Mouse (Mus musculus): ENCODE results near the gene Git2. TPM values are rescaled to one million over a fixed set of nuclear protein-coding genes. Genes with fewer than 3 reads are reported as not detected.

Gene Git2
- total RNA-seq (2017): 80.9 and 86.3 TPM in 2 replicates

DNA sequence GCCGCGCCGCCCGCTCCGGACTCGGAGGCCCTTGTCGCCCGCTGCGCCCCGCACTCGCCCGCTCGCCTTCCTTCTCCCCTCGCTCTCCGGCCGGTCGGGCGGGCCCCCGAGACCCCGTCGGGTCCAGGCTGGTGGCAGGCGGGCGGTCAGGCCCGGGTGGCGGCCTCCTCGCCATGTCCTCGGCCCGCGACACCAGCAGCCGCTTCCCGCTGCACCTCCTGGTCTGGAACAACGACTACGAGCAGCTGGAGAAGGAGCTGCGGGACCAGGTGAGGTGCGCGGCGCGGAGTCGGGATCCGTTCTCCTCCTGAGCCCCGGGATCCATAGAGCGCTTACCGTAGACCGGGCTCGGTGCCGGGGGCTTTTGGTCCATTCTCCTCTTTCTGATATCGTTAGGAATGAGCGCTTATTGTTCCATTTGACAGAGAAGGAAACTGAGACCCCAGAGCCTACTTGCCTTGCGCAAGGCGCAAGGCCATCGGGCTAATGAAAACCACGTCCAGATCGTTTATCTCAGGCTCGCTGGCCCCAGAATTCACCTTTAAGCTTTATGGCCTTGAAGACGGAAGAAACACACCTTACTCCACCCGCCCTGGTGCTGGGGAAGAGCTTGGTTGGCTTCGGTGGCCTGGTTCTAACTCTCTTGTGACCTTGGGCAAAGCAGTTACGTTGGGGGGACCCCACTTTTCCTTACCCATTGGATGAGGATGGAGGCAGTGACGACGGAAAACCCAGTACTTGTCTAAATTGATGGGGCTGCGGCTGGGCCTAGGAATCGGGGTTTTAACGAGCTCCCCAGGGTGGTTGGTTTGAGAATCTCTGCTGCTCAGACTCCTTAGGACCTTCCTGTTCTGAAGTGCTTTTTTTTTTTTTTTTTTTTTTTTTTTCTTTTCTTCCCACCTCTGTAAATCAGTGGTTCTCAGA, at the start of gene Git2:
Gene Git2, minus strand, starts transcription at position 462 of the 924 bp plus-strand sequence.
- ATAC-seq (replicated peaks; ENCODE audit: low read depth, poor library complexity, severe bottlenecking): no peak

DNA sequence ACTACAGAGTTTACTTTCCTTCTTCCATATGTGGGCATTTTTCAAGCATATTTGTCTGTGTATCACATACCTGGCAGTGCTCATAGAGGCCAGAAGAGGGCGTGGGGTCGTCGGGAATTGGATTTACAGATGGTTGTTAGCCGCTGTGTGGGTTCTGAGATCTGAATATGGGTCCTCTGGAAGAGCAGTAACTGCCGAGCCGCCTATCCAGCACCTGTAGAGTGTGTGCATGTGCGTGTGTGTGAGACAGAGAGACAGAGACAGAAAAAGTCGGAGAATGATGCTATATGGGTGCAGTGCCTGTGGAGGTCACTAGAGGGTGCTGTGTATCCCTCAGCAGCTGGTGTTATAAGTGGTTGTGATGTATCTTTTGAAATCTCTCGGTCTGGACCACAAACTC, 48.9 kb upstream of the Git2 start:
- ATAC-seq (replicated peaks; ENCODE audit: low read depth, poor library complexity, severe bottlenecking): peak; percentile 73

DNA sequence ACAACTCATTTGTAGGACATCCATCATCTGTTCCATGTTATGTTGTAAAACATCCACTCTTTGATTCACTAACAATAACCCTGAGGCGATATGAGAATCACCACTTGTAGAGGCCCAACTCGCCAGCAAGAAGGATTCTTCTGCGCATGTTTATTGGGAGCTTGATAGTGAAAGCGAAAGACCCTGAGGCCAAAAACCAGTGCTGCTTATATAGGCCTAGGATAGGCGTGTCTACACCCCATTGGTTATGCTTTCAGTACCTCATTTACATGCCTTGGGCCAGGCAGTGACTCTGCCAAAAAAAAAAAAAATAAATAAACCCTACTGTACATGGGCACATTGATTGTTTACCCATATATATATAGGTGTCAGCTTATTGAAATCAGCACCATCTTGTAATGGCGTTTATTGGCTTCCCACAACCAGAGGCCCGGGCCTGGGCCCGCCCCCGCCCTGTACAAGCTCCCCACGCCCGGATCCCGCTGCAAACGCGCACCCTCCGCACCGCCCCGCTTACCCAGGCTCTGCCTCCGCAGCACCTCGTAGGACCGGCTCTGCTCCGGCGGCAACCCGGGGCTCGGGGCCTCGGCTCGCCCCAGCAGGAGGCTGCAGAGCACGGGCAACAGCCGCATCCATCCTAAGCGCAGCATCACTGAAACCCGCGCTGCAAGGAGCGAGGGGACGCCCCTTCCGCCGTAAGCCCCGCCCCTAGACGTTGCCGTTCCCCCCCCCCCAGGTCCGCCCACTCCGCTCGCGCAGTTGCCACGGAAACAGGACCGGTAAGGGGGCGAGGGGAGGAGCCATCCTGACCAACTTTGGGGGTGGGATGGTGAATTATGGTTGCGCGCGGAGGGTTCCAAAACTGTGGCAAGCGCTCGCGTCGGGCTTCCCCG, 47.7 kb upstream of the Git2 start, which contains the start of gene 1500011B03Rik:
Gene 1500011B03Rik, minus strand, starts transcription at position 673 of the 893 bp plus-strand sequence.
- ATAC-seq (replicated peaks; ENCODE audit: low read depth, poor library complexity, severe bottlenecking): peak; percentile 29

DNA sequence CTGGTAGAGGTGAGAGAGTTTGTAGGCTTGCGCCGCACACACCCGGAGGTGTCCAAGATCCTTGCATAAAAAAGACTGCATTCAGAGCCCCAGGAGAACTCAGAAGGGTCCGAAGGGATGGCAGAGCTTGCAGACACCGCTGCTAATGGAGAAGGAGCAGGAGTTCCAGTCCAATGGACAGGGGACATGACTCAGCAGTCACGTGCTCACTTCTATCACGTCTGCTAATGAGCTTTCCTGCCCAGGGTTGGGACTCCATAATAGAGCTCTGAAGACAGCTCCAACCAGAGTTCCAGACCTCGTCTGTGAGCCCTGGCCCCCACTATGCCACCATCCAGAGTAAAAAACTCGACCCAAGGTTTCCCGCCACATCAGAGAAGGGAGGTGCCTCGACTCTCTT, 42.8 kb upstream of the Git2 start:
- no peak for ATAC-seq (replicated peaks; ENCODE audit: low read depth, poor library complexity, severe bottlenecking)

DNA sequence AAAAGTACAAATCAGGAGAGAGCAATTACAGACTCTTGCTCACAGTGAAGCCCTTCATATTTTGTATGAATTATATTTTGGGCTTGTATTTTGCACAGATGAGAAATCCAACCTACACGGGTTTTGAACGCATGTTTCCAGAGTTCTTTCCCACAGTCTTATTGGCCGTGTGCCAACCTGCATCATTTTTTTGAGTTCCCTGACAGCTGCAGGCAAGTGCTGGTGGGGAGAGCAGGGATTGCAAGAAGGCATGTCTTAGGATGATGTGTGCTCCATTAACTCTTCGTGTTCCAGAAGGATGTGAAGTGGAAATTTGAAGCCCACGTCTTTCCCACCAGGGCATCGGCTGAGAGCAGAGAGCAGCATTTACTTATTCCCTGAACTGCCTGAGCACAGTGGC, 41.3 kb upstream of the Git2 start:
- ATAC-seq (replicated peaks; ENCODE audit: low read depth, poor library complexity, severe bottlenecking): no peak

DNA sequence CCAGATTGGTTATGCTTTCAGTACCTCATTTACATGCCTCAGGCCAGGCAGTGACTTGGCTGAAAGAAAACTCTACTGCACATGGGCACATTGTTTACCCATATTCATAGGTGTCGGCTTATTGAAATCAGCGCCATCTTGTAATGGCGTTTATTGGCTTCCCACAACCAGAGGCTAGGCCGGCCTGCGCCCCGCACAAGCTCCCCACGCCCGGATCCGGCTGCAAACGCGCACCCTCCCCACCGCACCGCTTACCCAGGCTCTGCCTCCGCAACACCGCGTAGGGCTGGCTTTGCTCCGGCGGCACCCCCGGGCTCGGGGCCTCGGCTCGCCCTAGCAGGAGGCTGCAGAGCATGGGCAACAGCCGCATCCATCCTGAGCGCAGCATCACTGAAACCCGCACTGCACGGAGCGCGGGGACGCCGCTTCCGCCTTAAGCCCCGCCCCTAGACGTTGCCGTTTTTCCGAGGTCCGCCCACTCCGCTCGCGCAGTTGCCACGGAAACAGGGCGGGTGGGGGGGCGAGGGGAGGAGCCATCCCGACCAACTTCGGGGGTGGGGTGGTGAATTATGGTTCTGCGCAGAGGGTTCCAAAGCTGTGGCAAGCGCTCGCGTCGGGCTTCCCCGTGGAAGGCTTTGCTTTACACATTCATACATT, 38.3 kb upstream of the Git2 start:
- peak; percentile 79 for ATAC-seq (replicated peaks; ENCODE audit: low read depth, poor library complexity, severe bottlenecking)

DNA sequence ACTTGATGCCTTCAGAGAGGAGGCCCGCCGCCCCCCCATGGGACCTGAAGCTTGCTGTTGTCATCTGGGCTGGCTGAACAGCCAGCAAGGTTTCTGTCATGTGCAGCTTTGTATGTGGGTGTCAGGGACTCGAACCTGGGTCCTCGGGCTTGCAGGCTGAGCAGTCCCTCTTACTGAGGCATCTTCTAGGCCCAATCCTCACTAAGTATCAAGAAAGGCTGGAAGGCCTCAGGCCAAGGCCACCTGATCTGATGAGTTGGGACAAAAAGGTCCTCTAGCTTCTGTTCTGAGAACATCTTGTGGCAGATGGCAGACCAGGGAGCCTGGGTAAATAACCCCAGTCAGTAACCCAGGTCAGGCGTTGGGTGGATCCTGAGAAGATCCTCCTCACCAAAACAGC, 34.5 kb upstream of the Git2 start:
- no peak for ATAC-seq (replicated peaks; ENCODE audit: low read depth, poor library complexity, severe bottlenecking)

DNA sequence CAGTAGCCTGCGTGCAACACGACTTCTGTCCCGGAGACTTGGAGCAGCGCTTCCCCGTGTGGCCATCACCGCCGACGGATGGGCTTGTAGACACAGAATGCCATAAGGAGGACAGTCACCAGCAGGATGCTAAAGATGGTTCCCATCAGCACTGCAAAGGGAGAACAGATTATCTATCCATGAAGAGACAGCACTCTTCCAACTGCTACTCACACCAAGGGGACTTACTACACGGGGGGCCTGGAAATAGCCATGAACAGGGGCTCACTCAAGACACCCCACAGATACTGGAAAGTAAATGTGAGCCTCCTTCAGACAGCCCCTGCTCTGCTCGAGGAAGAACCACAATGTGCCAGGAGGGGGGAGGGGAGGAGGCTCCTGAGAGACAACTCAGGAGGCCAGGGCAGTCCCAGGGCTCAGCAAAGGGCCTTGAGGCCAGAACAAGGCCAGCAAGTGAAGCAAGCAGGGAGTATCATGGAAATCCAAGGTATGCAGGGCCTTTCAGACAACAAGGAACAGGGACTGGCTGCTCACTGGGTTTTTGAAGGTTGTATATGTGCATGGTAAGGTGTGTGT, 34.0 kb upstream of the Git2 start:
- no peak for ATAC-seq (replicated peaks; ENCODE audit: low read depth, poor library complexity, severe bottlenecking)

DNA sequence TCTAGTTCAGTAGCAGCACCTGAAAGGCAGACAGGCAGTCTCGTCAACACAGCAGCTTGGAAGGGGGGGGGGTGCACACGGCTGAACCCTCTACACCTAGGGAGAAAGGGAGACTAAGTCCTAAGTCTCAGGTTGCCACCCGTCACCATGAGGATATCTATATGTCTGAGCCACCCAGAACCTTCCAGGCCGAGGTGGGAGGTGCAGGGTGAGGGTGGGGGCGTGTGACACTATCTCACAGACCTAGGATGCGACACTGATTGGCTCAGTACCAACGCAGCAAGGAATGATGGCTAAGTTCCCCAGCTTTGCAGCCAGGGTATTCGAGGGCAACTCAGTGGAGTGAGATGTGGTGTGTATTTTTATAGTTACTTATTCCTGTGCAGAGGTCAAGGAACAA, 33.1 kb upstream of the Git2 start:
- ATAC-seq (replicated peaks; ENCODE audit: low read depth, poor library complexity, severe bottlenecking): no peak

DNA sequence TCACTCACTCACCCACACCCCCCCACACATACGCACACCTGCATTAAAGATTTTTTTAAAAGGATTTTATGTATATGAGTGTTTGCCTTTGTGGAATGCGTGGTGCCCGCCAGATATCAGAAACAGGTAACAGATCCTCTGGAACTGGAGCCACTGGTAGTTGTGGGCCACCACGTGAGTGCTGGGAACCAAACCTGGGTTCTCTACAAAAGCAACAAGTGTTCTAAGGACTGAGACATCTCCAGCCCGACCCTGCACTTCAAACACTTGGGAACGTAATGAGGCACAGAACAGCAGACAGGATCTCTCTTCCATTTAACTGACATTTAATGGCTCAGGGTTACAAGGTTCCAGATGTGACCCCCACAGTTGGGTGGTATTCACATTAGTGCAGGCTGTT, 32.6 kb upstream of the Git2 start:
- ATAC-seq (replicated peaks; ENCODE audit: low read depth, poor library complexity, severe bottlenecking): no peak

DNA sequence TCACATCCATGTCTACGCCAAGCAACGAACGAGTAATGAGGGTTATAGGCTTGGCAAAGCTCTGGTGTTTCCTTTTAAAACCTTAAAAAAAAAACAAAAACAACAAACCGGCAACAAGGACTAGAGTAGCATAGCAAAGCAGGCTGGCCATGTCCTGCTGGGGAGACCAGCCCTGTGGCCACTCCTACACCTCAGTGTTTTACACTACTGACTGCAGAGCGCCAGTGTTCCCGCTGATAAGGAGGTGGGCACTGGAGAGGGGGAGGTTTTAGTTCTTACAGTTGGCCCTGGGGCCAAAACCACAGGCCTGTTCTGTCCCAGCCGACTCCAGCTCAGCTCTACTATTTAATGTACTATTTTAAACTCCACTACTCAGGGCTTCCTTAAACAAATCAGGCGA, 32.2 kb upstream of the Git2 start:
- ATAC-seq (replicated peaks; ENCODE audit: low read depth, poor library complexity, severe bottlenecking): peak; percentile 68

DNA sequence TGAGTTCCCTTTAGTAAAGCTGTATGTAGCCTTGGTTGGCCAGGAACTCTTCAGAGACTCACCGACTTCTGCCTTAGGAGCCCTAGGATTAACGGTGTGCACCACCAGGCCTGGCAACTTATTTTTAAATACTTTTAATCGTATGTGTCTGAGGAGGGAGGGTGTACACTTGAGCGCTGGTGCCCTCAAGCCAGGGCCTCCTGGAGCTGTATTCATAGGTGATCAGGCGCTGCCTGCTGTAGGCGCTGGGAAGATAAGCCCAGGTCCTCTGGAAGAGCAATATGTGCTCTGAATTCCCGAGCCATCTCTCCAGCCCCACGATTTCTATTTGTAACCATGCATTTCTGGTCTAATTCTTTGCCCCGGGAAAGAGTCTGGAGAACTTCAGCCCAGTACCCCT, 31.7 kb upstream of the Git2 start:
- no peak for ATAC-seq (replicated peaks; ENCODE audit: low read depth, poor library complexity, severe bottlenecking)

DNA sequence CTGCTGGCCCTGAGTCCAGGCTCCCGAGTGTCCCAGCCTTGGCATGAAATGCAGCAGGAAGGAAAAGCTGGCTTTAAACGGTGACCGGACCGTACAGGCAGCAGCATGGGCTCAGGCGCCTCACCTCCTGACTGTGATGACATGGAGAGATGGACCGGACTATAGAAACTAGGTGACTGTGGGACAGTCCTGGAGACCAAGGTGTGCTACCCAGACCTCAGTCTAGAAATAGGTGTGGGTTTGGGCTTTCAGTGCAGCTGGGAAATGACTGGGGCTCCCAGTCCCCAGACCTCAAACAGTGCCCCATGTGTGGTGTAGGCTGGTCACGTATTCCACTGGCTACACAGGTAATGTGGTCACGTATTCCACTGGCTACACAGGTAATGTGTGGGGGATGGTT, 31.3 kb upstream of the Git2 start:
- no peak for ATAC-seq (replicated peaks; ENCODE audit: low read depth, poor library complexity, severe bottlenecking)

DNA sequence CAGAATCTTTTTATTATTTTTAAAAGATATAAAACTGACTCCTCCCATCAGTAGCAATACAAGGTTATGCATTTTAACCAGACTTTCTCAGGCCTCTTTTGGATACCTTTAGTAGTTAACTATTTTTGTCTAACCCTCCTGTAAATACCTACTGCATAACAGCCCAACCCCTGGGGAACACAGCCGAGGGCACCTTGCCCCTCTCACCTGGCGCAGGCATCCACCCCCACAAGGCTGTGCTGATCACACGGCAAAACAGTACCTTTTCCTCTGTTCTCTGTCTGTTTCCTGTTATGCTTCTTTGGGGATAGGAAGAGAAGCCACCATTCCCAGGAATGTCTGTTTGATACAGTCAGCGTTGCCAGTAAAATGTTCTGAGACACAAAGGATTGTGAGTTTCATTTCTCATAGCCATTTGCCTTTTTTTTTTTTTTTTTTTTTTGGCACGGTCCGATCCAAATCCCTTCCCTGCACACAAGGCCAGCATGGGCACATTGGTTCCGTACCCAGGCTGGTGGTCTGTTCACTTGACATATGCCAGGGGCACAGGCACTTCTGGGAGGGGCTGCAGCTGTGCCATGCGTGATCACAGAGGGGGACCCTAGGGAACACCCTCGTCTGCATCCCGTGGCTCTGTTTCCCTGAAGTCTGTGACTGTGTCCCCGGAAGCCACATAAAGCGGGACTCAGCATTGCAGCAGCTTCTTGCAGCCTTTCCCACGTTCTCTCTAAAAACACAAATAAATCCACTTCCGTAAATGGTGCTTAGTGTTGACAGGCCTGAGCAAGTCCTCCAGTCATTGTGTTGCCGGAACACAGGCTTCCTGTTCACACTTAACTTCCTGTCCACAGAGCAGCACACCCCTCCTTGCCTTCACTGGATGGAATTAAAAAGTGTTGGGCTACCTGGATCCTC, 30.4 kb upstream of the Git2 start:
- ATAC-seq (replicated peaks; ENCODE audit: low read depth, poor library complexity, severe bottlenecking): peak; percentile 55

DNA sequence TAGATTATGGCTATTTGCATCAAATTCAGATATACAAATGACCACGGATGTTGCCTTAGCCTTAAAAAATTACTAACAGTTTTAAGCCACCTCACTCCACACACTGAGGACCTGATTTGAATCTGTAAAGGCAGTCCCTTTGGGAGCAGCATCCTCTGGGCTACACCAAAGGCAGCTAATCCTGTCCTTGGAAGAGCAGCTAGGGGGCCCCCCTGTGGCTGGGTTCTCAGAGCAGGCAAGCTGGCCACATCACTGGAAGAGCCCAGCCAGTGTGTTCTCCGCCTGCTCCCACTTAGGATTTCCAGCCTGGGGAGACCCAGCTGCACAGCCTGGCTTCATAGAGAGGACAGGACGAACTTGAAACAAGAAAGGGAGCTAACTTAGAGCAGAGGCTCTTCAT, 29.6 kb upstream of the Git2 start:
- ATAC-seq (replicated peaks; ENCODE audit: low read depth, poor library complexity, severe bottlenecking): no peak

DNA sequence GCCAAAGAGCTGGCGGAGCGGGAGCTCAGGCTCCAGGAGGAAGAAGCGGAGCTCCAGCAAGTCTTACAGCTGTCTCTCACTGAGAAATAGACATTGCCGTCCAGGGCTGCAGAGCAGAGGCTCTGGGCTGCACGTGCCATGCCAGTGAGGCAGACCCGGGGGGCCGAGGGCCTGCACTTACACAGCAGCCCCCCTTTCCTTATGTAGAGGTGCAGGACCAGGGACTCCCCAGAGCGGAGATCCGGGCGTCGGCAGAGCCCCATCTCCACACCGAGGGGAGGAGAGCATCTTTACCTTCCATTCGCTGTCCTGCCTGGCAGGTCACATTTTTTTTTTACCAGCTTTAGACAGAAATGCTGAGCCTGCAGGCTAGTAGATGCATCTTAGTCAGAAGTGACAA, 29.0 kb upstream of the Git2 start:
- no peak for ATAC-seq (replicated peaks; ENCODE audit: low read depth, poor library complexity, severe bottlenecking)

DNA sequence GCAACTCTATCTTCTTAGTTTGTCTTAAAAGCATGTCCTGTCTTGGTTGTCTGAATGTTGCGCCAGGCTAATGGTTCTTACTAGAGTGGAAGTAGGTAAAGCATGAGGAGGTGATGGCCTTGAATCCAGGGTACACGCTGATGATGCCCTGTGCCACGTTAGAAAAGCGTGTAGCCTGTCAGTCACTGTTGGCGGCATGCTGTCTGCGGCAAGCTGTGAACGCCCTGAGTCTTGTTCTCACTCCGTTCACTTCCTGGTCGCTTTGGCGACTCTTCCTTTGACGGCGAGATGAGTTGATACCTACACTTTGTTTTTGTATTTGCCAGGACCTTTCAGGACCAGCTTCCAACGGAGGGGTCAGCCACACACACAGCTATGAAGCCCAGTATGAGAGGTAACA, 27.9 kb upstream of the Git2 start:
- no peak for ATAC-seq (replicated peaks; ENCODE audit: low read depth, poor library complexity, severe bottlenecking)

DNA sequence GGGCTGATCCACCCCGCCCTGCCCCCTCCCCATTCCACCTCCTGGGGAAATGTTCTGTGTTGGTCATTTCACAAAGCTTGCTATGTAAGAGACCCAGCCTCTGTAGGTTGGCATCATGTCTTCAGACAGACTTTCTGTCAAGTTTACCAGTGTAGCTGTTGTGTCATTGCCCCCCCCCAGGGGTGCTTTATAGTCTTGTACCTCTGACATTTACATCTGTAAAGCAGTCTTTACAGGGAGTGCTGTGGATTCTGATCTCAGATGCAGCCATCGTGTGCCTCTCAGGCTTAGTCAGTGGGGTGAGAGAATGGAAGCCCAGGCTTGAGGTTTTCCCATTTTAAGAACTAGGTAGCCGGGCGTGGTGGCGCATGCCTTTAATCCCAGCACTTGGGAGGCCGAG, 26.5 kb upstream of the Git2 start:
- ATAC-seq (replicated peaks; ENCODE audit: low read depth, poor library complexity, severe bottlenecking): no peak

DNA sequence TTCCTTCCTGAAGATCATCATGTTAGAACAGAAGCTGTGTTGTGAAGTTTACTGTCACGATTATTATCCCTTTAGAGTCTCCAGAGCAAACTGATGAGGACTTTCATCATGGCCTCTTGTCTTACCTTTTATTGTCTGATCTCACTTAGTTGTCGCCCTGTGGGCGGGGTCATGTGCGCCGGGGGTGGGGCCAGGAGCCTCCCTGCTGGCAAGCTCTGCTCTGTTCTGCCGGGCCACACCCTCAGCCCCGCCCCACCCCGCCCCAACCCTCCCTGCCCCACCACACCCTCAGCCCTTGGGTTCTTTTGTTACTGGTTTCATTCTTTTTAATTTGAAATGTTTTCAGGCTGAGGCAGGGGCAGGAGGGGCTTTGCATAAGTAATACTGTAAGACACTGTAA, 25.7 kb upstream of the Git2 start:
- peak; percentile 77 for ATAC-seq (replicated peaks; ENCODE audit: low read depth, poor library complexity, severe bottlenecking)

Measured in common myeloid progenitor, adult 5-6 weeks (primary cell).